Mouse (Mus musculus) G1E (cell line): Measurements from ENCODE around the gene Phactr4.
"Not testable (repeated sequence)": the region's sequence is repeated elsewhere in the genome, so short reads cannot be mapped to it uniquely, and the experiment has no call there.

Experiments
- CTCF ChIP-seq: IDR thresholded peaks from 2 replicates; pipeline ENCODE4 v1.5.1; 2012; ENCODE audit warnings: low read depth, low read length, inconsistent platforms, mixed read lengths
- TAL1 ChIP-seq: conservative IDR thresholded peaks from 2 replicates; pipeline ENCODE4 v1.6.1; 2012; ENCODE audit warnings: low read depth, low read length, inconsistent platforms, mixed read lengths

DNA sequence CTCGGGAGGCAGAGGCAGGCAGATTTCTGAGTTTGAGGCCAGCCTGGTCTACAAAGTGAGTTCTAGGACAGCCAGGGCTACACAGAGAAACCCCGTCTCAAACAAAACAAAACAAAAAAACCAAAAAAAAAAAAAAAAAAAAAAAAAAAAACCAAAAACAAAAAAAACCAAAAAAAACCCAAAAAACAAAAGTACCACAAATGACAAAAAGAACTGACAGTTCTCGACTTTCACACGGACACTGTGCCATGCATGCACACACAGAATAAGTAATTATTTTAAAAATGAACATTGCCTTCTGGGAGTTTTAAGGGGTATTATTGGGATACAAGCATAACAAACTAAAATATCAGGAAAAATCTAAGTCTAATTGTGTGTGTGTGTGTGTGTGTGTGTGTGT lies 9.0 kb downstream of the Phactr4 start:
- not testable (repeated sequence) for TF ChIP-seq TAL1, CTCF
